In genomic region chr5:150592186-150592903, GRCm38 (mm10) we compare ENCODE assay signal across 9 mouse cellular contexts. TPM values are rescaled to one million over a fixed set of nuclear protein-coding genes. Genes with fewer than 3 reads are reported as not detected.
DNase-seq lines count a peak whose midpoint lies in the region; ATAC-seq lines count a peak whose summit lies in the region.
"Had no signal": no experiment of that assay in that cellular context is flagged by ENCODE, and none has a peak within 500 bp of the region (broad histone marks: within the 10 kb centered on the region; RNA-seq: fewer than 3 reads in every experiment).

No protein-coding gene starts in this region.

- ATAC-seq in granulocyte monocyte progenitor cell, adult 5-6 weeks (replicated peaks; ENCODE audit: poor library complexity, severe bottlenecking), result peak; percentile 57
- ATAC-seq in liver, embryonic 16.5 days (ENCODE audit: low read depth), result no peak

- H3K4me3 ChIP-seq in heart, embryonic 10.5 days, result 0 out of 2 replicates have a peak overlapping the region, but pooled peaks have one; percentile 76
- peak overlapping the region; percentile 90 for H3K4me3 ChIP-seq in liver, embryonic 16.5 days (ENCODE audit: low read depth, low read length)

- peak overlapping the region; percentile 96 for H3K9ac ChIP-seq in liver, embryonic 16.5 days (ENCODE audit: low read depth, low read length)

- H3K27ac ChIP-seq in heart, embryonic 10.5 days, result no peak overlapping the region
- peak overlapping the region; percentile 91 for H3K27ac ChIP-seq in liver, embryonic 16.5 days (ENCODE audit: low read length)
- H3K27ac ChIP-seq: heart, adult 2 months had no signal

- peaks cover 48% of the 10 kb centered on the region for H3K27me3 ChIP-seq in heart, embryonic 10.5 days (ENCODE audit: insufficient read depth, poor library complexity, severe bottlenecking)
- no peaks in the 10 kb centered on the region for H3K27me3 ChIP-seq in liver, embryonic 16.5 days (ENCODE audit: control insufficient read depth, insufficient read depth, low read depth, low read length)

- WGBS in heart, embryonic 10.5 days, result 71% methylated on average over 13 of the region's 13 CpGs
- 47% methylated on average over 13 of the region's 13 CpGs for WGBS in liver, embryonic 16.5 days (ENCODE audit: insufficient replicate concordance)

- no peaks in the 10 kb centered on the region for H3K9me3 ChIP-seq in heart, embryonic 10.5 days
- no peaks in the 10 kb centered on the region for H3K9me3 ChIP-seq in liver, embryonic 16.5 days (replicated peaks; ENCODE audit: control insufficient read depth, low read length)

- DNase-seq in heart, embryonic 10.5 days (ENCODE audit: low spot score), result no peak
- no peak for DNase-seq in heart, postnatal 36 days
- DNase-seq in CD4-positive helper T cell, adult 2 months (ENCODE audit: low read depth, low spot score), result peak; percentile 67
- no peak for DNase-seq in gastrocnemius, adult 8-10 months (ENCODE audit: low spot score in 2 of 2)
- no peak for DNase-seq in spleen, adult 12 weeks (ENCODE audit: low spot score)
- DNase-seq in cerebellum, adult 9-11 months, result no peak

- H3K4me1 ChIP-seq in heart, embryonic 10.5 days, result peaks cover 21% of the 10 kb centered on the region
- peaks cover 33% of the 10 kb centered on the region for H3K4me1 ChIP-seq in liver, embryonic 16.5 days (ENCODE audit: control insufficient read depth, low read depth, low read length)

- peak overlapping the region; percentile 92 for H3K4me2 ChIP-seq in liver, embryonic 16.5 days (ENCODE audit: low read depth, low read length)

- intact Hi-C loops in heart, postnatal 36 days (cut with DNase I), result no loop called here

- H3K36me3 ChIP-seq in heart, embryonic 10.5 days, result no peaks in the 10 kb centered on the region
- H3K36me3 ChIP-seq in liver, embryonic 16.5 days (ENCODE audit: control insufficient read depth, insufficient read depth), result peaks cover 3% of the 10 kb centered on the region; the same call in 1 of the 2 replicates

RNA-seq across cellular contexts. Expression of gene N4bp2l1, which starts 4.6 kb away (rescaled TPM):
- polyA plus RNA-seq in heart, embryonic 10.5 days (2016; fragmentation: Nextera tagmentation; extraction: Ambion mirVana), result 2.0 and 2.2 TPM in 2 replicates
- 1 to 10 TPM; 4.2 to 4.7 TPM for total RNA-seq in heart, postnatal 36 days (2021)
- 28.9 and 31.4 TPM in 2 replicates for total RNA-seq in granulocyte monocyte progenitor cell, adult 5-6 weeks (2014; fragmentation: Nextera tagmentation)
- 28.8 and 29.7 TPM in 2 replicates for total RNA-seq in granulocyte monocyte progenitor cell, adult 5-6 weeks (2017)
- polyA plus RNA-seq in liver, embryonic 16.5 days (2015; fragmentation: Nextera tagmentation; extraction: Ambion mirVana), result 17.4 and 17.7 TPM in 2 replicates
- total RNA-seq in gastrocnemius, adult 8-10 months (2022), result 1 to 10 TPM; 2.2 to 3.1 (median 2.5) TPM

Comparison
In these comparisons a context has a peak if more than half of its experiments do, and no peak if none do; other contexts are left out.
1. RNA of gene N4bp2l1, which starts 4.6 kb away (total RNA-seq): 28.8 to 31.4 TPM in granulocyte monocyte progenitor cell, adult 5-6 weeks; 4.2 to 4.7 TPM in heart, postnatal 36 days and 2.2 to 3.1 TPM in gastrocnemius, adult 8-10 months; every median in the first group is over 4 times any median in the second.